Mouse (Mus musculus) kidney, postnatal 0 days (tissue): ENCODE results near the gene Pak4. TPM values are rescaled to one million over a fixed set of nuclear protein-coding genes. Genes with fewer than 3 reads are reported as not detected.

Experiments used
- ATAC-seq: fragments of 200-750 bp; cut with Nextera tagmentation; replicated peaks from 2 replicates; pipeline ENCODE4 v1.8.0; 2017; ENCODE audit warnings: low read depth, moderate number of reproducible peaks, moderate TSS enrichment, moderate library complexity; ENCODE audit not compliant: low FRiP score
- DNase-seq: peaks from one replicate; pipeline ENCODE4 v3.0.0-alpha.2; 2016; ENCODE audit warnings: low spot score
- H3K27ac ChIP-seq: fragments of 300-500 bp; sonication (generic); 2 replicates; pipeline ENCODE4 v1.5.1; 2014; ENCODE audit warnings: mild to moderate bottlenecking
- H3K27me3 ChIP-seq: fragments of 300-500 bp; sonication (generic); 2 replicates; pipeline ENCODE4 v1.6.1; 2014; ENCODE audit warnings: low read length, mixed read lengths; ENCODE audit not compliant: insufficient read depth
- H3K36me3 ChIP-seq: fragments of 300-500 bp; sonication (generic); 2 replicates; pipeline ENCODE4 v1.6.1; 2014; ENCODE audit warnings: low read length, mixed read lengths; ENCODE audit not compliant: insufficient read depth
- H3K4me1 ChIP-seq: fragments of 300-500 bp; sonication (generic); replicated peaks from 2 replicates; pipeline ENCODE4 v1.6.1; 2014; ENCODE audit warnings: antibody characterized with exemption, low read length, mixed read lengths; ENCODE audit not compliant: insufficient read depth
- H3K4me2 ChIP-seq: fragments of 300-500 bp; sonication (generic); 2 replicates; pipeline ENCODE4 v1.6.1; 2014; ENCODE audit warnings: mild to moderate bottlenecking, low read length, moderate library complexity, mixed read lengths
- H3K4me3 ChIP-seq: fragments of 300-500 bp; sonication (generic); replicated peaks from 2 replicates; pipeline ENCODE4 v1.5.1; 2014; ENCODE audit warnings: low read depth, low read length
- H3K9ac ChIP-seq: fragments of 300-500 bp; sonication (generic); 2 replicates; pipeline ENCODE4 v1.6.1; 2014; ENCODE audit warnings: low read depth, low read length
- H3K9me3 ChIP-seq: fragments of 300-500 bp; sonication (generic); replicated peaks from 2 replicates; pipeline ENCODE4 v1.6.1; 2016; ENCODE audit warnings: low read length, inconsistent platforms, mixed read lengths
- CTCF ChIP-seq: IDR thresholded peaks from 2 replicates; pipeline ENCODE4 v1.5.1; 2016; ENCODE audit warnings: antibody characterized with exemption, low read depth, mild to moderate bottlenecking, moderate library complexity
- WGBS: fragments of 180-500 bp; shearing (Covaris S2); extraction: QIAGEN DNeasy Blood & Tissue Kit; methylation state at CpG from one replicate; pipeline ENCODE4 v1.1.7; 2014; 5-methylcytosine and 5-hydroxymethylcytosine counted together
- polyA plus RNA-seq: library from polyadenylated mRNA; unstranded; fragments of >200 nt; fragmentation: Nextera tagmentation; extraction: Ambion mirVana; gene quantifications from 2 replicates; pipeline ENCODE4 v1.2.1, GENCODE M21; 2015

Pak4 gene
- polyA plus RNA-seq, 1 experiment from 2014 or later: 33.5 TPM

GRCm38 (mm10) chr7:28601668-28602067 lies 3.7 kb upstream of the Pak4 start:
- H3K27ac ChIP-seq: no peak overlapping the region
- no peak overlapping the region for H3K9ac ChIP-seq
- no peak overlapping the region for H3K4me2 ChIP-seq
- no peaks in the 10 kb centered on the region for H3K27me3 ChIP-seq
- WGBS: 17% methylated on average over 7 of the region's 7 CpGs
- TF ChIP-seq CTCF: peak; percentile 82
- DNase-seq: peak; percentile 75
- ATAC-seq: no peak
- no peaks in the 10 kb centered on the region for H3K36me3 ChIP-seq
- H3K4me1 ChIP-seq: peaks cover 4% of the 10 kb centered on the region
- H3K4me3 ChIP-seq: no peak overlapping the region
- H3K9me3 ChIP-seq: no peaks in the 10 kb centered on the region

GRCm38 (mm10) chr7:28601029-28601428 lies 3.0 kb upstream of the Pak4 start:
- Histone ChIP-seq H3K4me1 (peaks cover 10% of the 10 kb centered on the region), H3K27ac (no peak overlapping the region), H3K4me3 (no peak overlapping the region), H3K36me3 (no peaks in the 10 kb centered on the region), H3K9ac (no peak overlapping the region), H3K4me2 (no peak overlapping the region), H3K9me3 (no peaks in the 10 kb centered on the region), H3K27me3 (no peaks in the 10 kb centered on the region)
- peak; percentile 89 for DNase-seq
- no peak for ATAC-seq
- TF ChIP-seq CTCF: peak; percentile 94
- WGBS: 10% methylated on average over 11 of the region's 11 CpGs

- H3K4me2 ChIP-seq: no peak overlapping the region
Measured at GRCm38 (mm10) chr7:28598951-28599350, 966 bp upstream of the Pak4 start.

GRCm38 (mm10) chr7:28597277-28597570 lies 761 bp downstream of the Pak4 start:
- H3K4me1 ChIP-seq: peaks cover 48% of the 10 kb centered on the region
- 3% methylated on average over 9 of the region's 9 CpGs for WGBS
- H3K4me3 ChIP-seq: peak overlapping the region; percentile 68
- no peak for TF ChIP-seq CTCF
- DNase-seq: no peak
- H3K36me3 ChIP-seq: no peaks in the 10 kb centered on the region
- H3K9ac ChIP-seq: peak overlapping the region; percentile 81
- peak overlapping the region; percentile 92 for H3K4me2 ChIP-seq
- H3K27me3 ChIP-seq: no peaks in the 10 kb centered on the region
- ATAC-seq: no peak
- H3K9me3 ChIP-seq: no peaks in the 10 kb centered on the region
- peak overlapping the region; percentile 90 for H3K27ac ChIP-seq

More at GRCm38 (mm10) chr7:28598951-28599350, 966 bp upstream of the Pak4 start:
- Histone ChIP-seq H3K9ac (no peak overlapping the region), H3K27me3 (no peaks in the 10 kb centered on the region), H3K9me3 (no peaks in the 10 kb centered on the region), H3K36me3 (no peaks in the 10 kb centered on the region), H3K27ac (no peak overlapping the region), H3K4me3 (no peak overlapping the region), H3K4me1 (peaks cover 31% of the 10 kb centered on the region)
- ATAC-seq: no peak
- no peak for DNase-seq
- TF ChIP-seq CTCF: no peak
- 65% methylated on average over 2 of the region's 2 CpGs for WGBS

- H3K27me3 ChIP-seq: no peaks in the 10 kb centered on the region
- H3K4me3 ChIP-seq: peak overlapping the region; percentile 68
- TF ChIP-seq CTCF: no peak
- H3K36me3 ChIP-seq: no peaks in the 10 kb centered on the region
- H3K4me1 ChIP-seq: peaks cover 52% of the 10 kb centered on the region
- peak overlapping the region; percentile 90 for H3K27ac ChIP-seq
- 23% methylated on average over 20 of the region's 20 CpGs for WGBS
- peak; percentile 79 for DNase-seq
- H3K9me3 ChIP-seq: no peaks in the 10 kb centered on the region
- peak overlapping the region; percentile 92 for H3K4me2 ChIP-seq
- ATAC-seq: peak; percentile 80
- H3K9ac ChIP-seq: peak overlapping the region; percentile 81
Measured at GRCm38 (mm10) chr7:28596436-28597276, 1.3 kb downstream of the Pak4 start.

GRCm38 (mm10) chr7:28595751-28596435 lies 2.1 kb downstream of the Pak4 start:
- Histone ChIP-seq H3K27ac (peak overlapping the region; percentile 90), H3K4me1 (peaks cover 55% of the 10 kb centered on the region)

More at GRCm38 (mm10) chr7:28595751-28596435, 2.1 kb downstream of the Pak4 start:
- peak overlapping the region; percentile 44; the same call in 1 of the 2 replicates for H3K9ac ChIP-seq
- no peaks in the 10 kb centered on the region for H3K9me3 ChIP-seq
- ATAC-seq (peak; percentile 14), DNase-seq (no peak)
- no peak for TF ChIP-seq CTCF
- H3K36me3 ChIP-seq: no peaks in the 10 kb centered on the region
- peak overlapping the region; percentile 68; the same call in 1 of the 2 replicates for H3K4me3 ChIP-seq
- peak overlapping the region; percentile 92 for H3K4me2 ChIP-seq
- 52% methylated on average over 8 of the region's 8 CpGs for WGBS
- H3K27me3 ChIP-seq: no peaks in the 10 kb centered on the region
